Mouse (Mus musculus): Measurements from ENCODE around the gene Echdc3.

Echdc3 gene

GRCm38 (mm10) chr2:6165771-6166170 is 47.1 kb downstream of the Echdc3 start:
- no peak for DNase-seq

- DNase-seq: no peak
These were observed 48.1 kb downstream of the Echdc3 start for GRCm38 (mm10) chr2:6164606-6165290.

GRCm38 (mm10) chr2:6162366-6163040 is 50.3 kb downstream of the Echdc3 start:
- DNase-seq: no peak

GRCm38 (mm10) chr2:6159735-6160134 is 53.1 kb downstream of the Echdc3 start:
- no peak for DNase-seq

GRCm38 (mm10) chr2:6159219-6159618 is 53.6 kb downstream of the Echdc3 start:
- no peak for DNase-seq

- no peak for DNase-seq
These were observed 55.2 kb downstream of the Echdc3 start for GRCm38 (mm10) chr2:6157635-6158034.

GRCm38 (mm10) chr2:6157208-6157607 is 55.6 kb downstream of the Echdc3 start:
- DNase-seq: no peak

GRCm38 (mm10) chr2:6149801-6150200 is 63.0 kb downstream of the Echdc3 start:
- DNase-seq: no peak

GRCm38 (mm10) chr2:6146901-6147300 is 65.9 kb downstream of the Echdc3 start:
- DNase-seq: no peak

GRCm38 (mm10) chr2:6146257-6146656 is 66.6 kb downstream of the Echdc3 start:
- DNase-seq: no peak

GRCm38 (mm10) chr2:6145611-6146010 is 67.2 kb downstream of the Echdc3 start:
- no peak for DNase-seq

GRCm38 (mm10) chr2:6142915-6143654 is 69.7 kb downstream of the Echdc3 start:
- DNase-seq: peak; percentile 8

- no peak for DNase-seq
These were observed 72.2 kb downstream of the Echdc3 start for GRCm38 (mm10) chr2:6140572-6141161.

Data from layer of hippocampus, adult 9-11 months (tissue).